Mouse (Mus musculus) liver, embryonic 14.5 days (tissue): ENCODE measurements around the gene C2cd2. TPM values are rescaled to one million over a fixed set of nuclear protein-coding genes. Genes with fewer than 3 reads are reported as not detected.

Experiments
- ATAC-seq: fragments of 200-750 bp; cut with Nextera tagmentation; 2 replicates; pipeline ENCODE4 v1.8.0; 2017; ENCODE audit warnings: moderate number of reproducible peaks, mild to moderate bottlenecking, moderate library complexity; ENCODE audit not compliant: insufficient read depth
- DNase-seq, 3 experiments: peaks; one replicate each; pipeline ENCODE4 v3.0.0-alpha.2; 2012 to 2013; ENCODE audit warnings: low read depth in 3 of 3, low spot score in 3 of 3
- H3K27ac ChIP-seq: fragments of 300-500 bp; sonication (generic); 2 replicates; pipeline ENCODE4 v1.5.1; 2014; ENCODE audit warnings: moderate library complexity, mild to moderate bottlenecking, control low read depth, inconsistent platforms
- H3K27me3 ChIP-seq: fragments of 300-500 bp; sonication (generic); 2 replicates; pipeline ENCODE4 v1.6.1; 2014; ENCODE audit warnings: mild to moderate bottlenecking, low read length, moderate library complexity; ENCODE audit not compliant: control insufficient read depth, insufficient read depth
- H3K36me3 ChIP-seq: fragments of 300-500 bp; sonication (generic); replicated peaks from 2 replicates; pipeline ENCODE4 v1.6.1; 2014; ENCODE audit warnings: low read depth; ENCODE audit not compliant: control insufficient read depth, insufficient read depth
- H3K4me1 ChIP-seq, 2 experiments: fragments of 200-500 bp in 1 of 2; fragments of 300-500 bp in 1 of 2; sonication (generic) in 1 of 2; replicated peaks; 2 replicates each; pipeline ENCODE4 v1.6.1; 2012 to 2014; ENCODE audit warnings: antibody characterized with exemption in 1 of 2, inconsistent platforms in 1 of 2, low read length in 1 of 2; ENCODE audit not compliant: control insufficient read depth in 2 of 2, insufficient read depth in 2 of 2
- H3K4me2 ChIP-seq: fragments of 300-500 bp; sonication (generic); 2 replicates; pipeline ENCODE4 v1.6.1; 2014; ENCODE audit warnings: low read depth, mild to moderate bottlenecking, control low read depth, moderate library complexity
- H3K4me3 ChIP-seq, 2 experiments: fragments of 200-500 bp in 1 of 2; fragments of 300-500 bp in 1 of 2; sonication (generic) in 1 of 2; 2 replicates each; pipeline ENCODE4 v1.5.1; 2012 to 2014; ENCODE audit warnings: low read depth in 2 of 2, low read length in 2 of 2, mild to moderate bottlenecking in 2 of 2, control low read depth in 1 of 2, inconsistent platforms in 1 of 2, moderate library complexity in 1 of 2; ENCODE audit not compliant: insufficient read depth in 1 of 2
- H3K9ac ChIP-seq: fragments of 300-500 bp; sonication (generic); replicated peaks from 2 replicates; pipeline ENCODE4 v1.6.1; 2014; ENCODE audit warnings: mild to moderate bottlenecking, control low read depth, moderate library complexity
- H3K9me3 ChIP-seq: fragments of 300-500 bp; sonication (generic); 2 replicates; pipeline ENCODE4 v1.6.1; 2016; ENCODE audit warnings: low read length, mixed read lengths; ENCODE audit not compliant: control insufficient read depth
- CTCF ChIP-seq: IDR thresholded peaks from 2 replicates; pipeline ENCODE4 v1.5.1; 2016; ENCODE audit warnings: antibody characterized with exemption, low read depth, control low read depth
- EP300 ChIP-seq: IDR thresholded peaks from 2 replicates; pipeline ENCODE4 v1.6.1; 2016; ENCODE audit warnings: antibody characterized with exemption, low read depth
- WGBS: fragments of 180-500 bp; shearing (Covaris S2); extraction: QIAGEN DNeasy Blood & Tissue Kit; methylation state at CpG from one replicate; pipeline ENCODE4 v1.1.7; 2014; ENCODE audit not compliant: insufficient replicate concordance; 5-methylcytosine and 5-hydroxymethylcytosine counted together
- polyA plus RNA-seq, 2 experiments: library from polyadenylated mRNA; depleted of rRNA in 1 of 2; stranded (reverse) in 1 of 2; unstranded in 1 of 2; fragments of >200 nt; fragmentation: Nextera tagmentation in 1 of 2; extraction: Ambion mirVana in 1 of 2; gene quantifications; 2 replicates each; pipeline versions ENCODE4 v1.2.1 to v1.2.3; 2012 to 2014

C2cd2 gene
- polyA plus RNA-seq, 2 experiments, result 1.9 to 4.6 TPM

GRCm38 (mm10) chr16:97912873-97913272, 49.5 kb downstream of the C2cd2 start:
- TF ChIP-seq EP300, result no peak
- no peak for TF ChIP-seq CTCF
- H3K36me3 ChIP-seq, result no peaks in the 10 kb centered on the region
- ATAC-seq, result no peak
- H3K27ac ChIP-seq, result no peak overlapping the region
- H3K9ac ChIP-seq, result no peak overlapping the region
- H3K9me3 ChIP-seq, result no peaks in the 10 kb centered on the region
- no peaks in the 10 kb centered on the region for H3K27me3 ChIP-seq
- no peak overlapping the region for H3K4me2 ChIP-seq
- DNase-seq, result no peak
- H3K4me3 ChIP-seq, result no peak overlapping the region
- H3K4me1 ChIP-seq, result peaks cover 4 to 9% of the 10 kb centered on the region in 2 experiments

- WGBS, result 73% methylated on average over 1 of the region's 1 CpGs
- Histone ChIP-seq H3K4me2 (no peak overlapping the region), H3K27me3 (no peaks in the 10 kb centered on the region), H3K27ac (no peak overlapping the region), H3K9me3 (no peaks in the 10 kb centered on the region), H3K4me1 (peaks cover 4 to 20% of the 10 kb centered on the region in 2 experiments), H3K36me3 (no peaks in the 10 kb centered on the region), H3K4me3 (no peak overlapping the region), H3K9ac (no peak overlapping the region)
- ATAC-seq (no peak), DNase-seq (no peak)
- TF ChIP-seq CTCF (no peak), EP300 (no peak)
Measured at GRCm38 (mm10) chr16:97909356-97909755, 53.0 kb downstream of the C2cd2 start.

GRCm38 (mm10) chr16:97907496-97907895, 54.9 kb downstream of the C2cd2 start:
- Histone ChIP-seq H3K9me3 (no peaks in the 10 kb centered on the region), H3K36me3 (no peaks in the 10 kb centered on the region), H3K27me3 (no peaks in the 10 kb centered on the region), H3K4me3 (no peak overlapping the region), H3K9ac (no peak overlapping the region), H3K4me1 (peaks cover 7 to 28% of the 10 kb centered on the region in 2 experiments), H3K4me2 (no peak overlapping the region), H3K27ac (no peak overlapping the region)
- ATAC-seq, result peak; percentile 77
- 23% methylated on average over 6 of the region's 6 CpGs for WGBS
- TF ChIP-seq CTCF, result no peak
- TF ChIP-seq EP300, result peak; percentile 76
- peak; percentile 45 to 50 (median 49) for DNase-seq

- Histone ChIP-seq H3K9ac (no peak overlapping the region), H3K4me1 (peaks cover 7 to 28% of the 10 kb centered on the region in 2 experiments), H3K4me2 (no peak overlapping the region), H3K36me3 (no peaks in the 10 kb centered on the region), H3K27ac (no peak overlapping the region), H3K4me3 (no peak overlapping the region), H3K9me3 (no peaks in the 10 kb centered on the region), H3K27me3 (no peaks in the 10 kb centered on the region)
- TF ChIP-seq EP300, result no peak
- TF ChIP-seq CTCF, result no peak
- DNase-seq, result no peak
- no peak for ATAC-seq
Measured at GRCm38 (mm10) chr16:97906337-97906736, 56.1 kb downstream of the C2cd2 start.

GRCm38 (mm10) chr16:97905449-97905991, 56.9 kb downstream of the C2cd2 start:
- no peak for DNase-seq
- WGBS, result 61% methylated on average over 2 of the region's 2 CpGs
- no peak for ATAC-seq

More at GRCm38 (mm10) chr16:97905449-97905991, 56.9 kb downstream of the C2cd2 start:
- H3K4me3 ChIP-seq, result no peak overlapping the region
- H3K36me3 ChIP-seq, result no peaks in the 10 kb centered on the region
- peaks cover 7 to 28% of the 10 kb centered on the region in 2 experiments for H3K4me1 ChIP-seq
- H3K27me3 ChIP-seq, result no peaks in the 10 kb centered on the region
- H3K9me3 ChIP-seq, result no peaks in the 10 kb centered on the region
- TF ChIP-seq EP300 (no peak), CTCF (no peak)
- H3K9ac ChIP-seq, result no peak overlapping the region
- H3K4me2 ChIP-seq, result no peak overlapping the region
- no peak overlapping the region for H3K27ac ChIP-seq
